Mouse (Mus musculus) CH12.LX (cell line): ENCODE results near the gene Bsdc1. TPM values are rescaled to one million over a fixed set of nuclear protein-coding genes. Genes with fewer than 3 reads are reported as not detected.

Experiments
- DNase-seq: peaks from one replicate; pipeline ENCODE4 v3.0.0-alpha.2; 2013; ENCODE audit errors: extremely low read depth
- H3K27ac ChIP-seq: 2 replicates; pipeline ENCODE4 v1.5.1; 2012; ENCODE audit warnings: low read depth, mild to moderate bottlenecking, control low read depth, moderate library complexity; ENCODE audit not compliant: insufficient read depth
- H3K27me3 ChIP-seq: replicated peaks from 2 replicates; pipeline ENCODE3; 2012; ENCODE audit warnings: inconsistent platforms
- H3K36me3 ChIP-seq, 2 experiments: replicated peaks in 1 of 2; 2 replicates each; pipeline versions ENCODE3 to v1.6.1; 2012; ENCODE audit warnings: inconsistent platforms in 1 of 2, low read length in 1 of 2, mild to moderate bottlenecking in 1 of 2, mixed read lengths in 1 of 2, moderate library complexity in 1 of 2; ENCODE audit not compliant: control insufficient read depth in 1 of 2, insufficient read depth in 1 of 2
- H3K4me1 ChIP-seq, 2 experiments: 2 replicates each; pipeline ENCODE4 v1.6.1; 2012; ENCODE audit warnings: inconsistent platforms in 1 of 2, moderate library complexity in 1 of 2; ENCODE audit not compliant: insufficient read depth in 2 of 2, control insufficient read depth in 1 of 2
- H3K4me2 ChIP-seq: 2 replicates; pipeline ENCODE4 v1.6.1; 2012; ENCODE audit warnings: low read depth, mild to moderate bottlenecking, control low read depth; ENCODE audit not compliant: poor library complexity, insufficient read depth, severe bottlenecking
- H3K4me3 ChIP-seq, 3 experiments: fragments of 150-350 bp in 1 of 3; sonication (generic) in 1 of 3; replicated peaks in 1 of 3; 2 replicates each; pipeline versions ENCODE3 to v1.5.1; 2011 to 2012; ENCODE audit warnings: low read depth in 2 of 3, low read length in 2 of 3, mild to moderate bottlenecking in 2 of 3, moderate library complexity in 2 of 3, control low read depth in 1 of 3, improper control_type of control experiment in 1 of 3, inconsistent platforms in 1 of 3, mixed read lengths in 1 of 3; ENCODE audit not compliant: poor library complexity in 1 of 3
- H3K79me2 ChIP-seq: replicated peaks from 2 replicates; pipeline ENCODE4 v1.6.1; 2012; ENCODE audit warnings: mild to moderate bottlenecking, moderate library complexity; ENCODE audit not compliant: control insufficient read depth, poor library complexity, insufficient read depth, severe bottlenecking; ENCODE audit errors: extremely low read depth
- H3K9ac ChIP-seq: 2 replicates; pipeline ENCODE4 v1.6.1; 2012; ENCODE audit warnings: low read depth, mild to moderate bottlenecking, control low read depth, moderate library complexity; ENCODE audit not compliant: insufficient read depth
- H3K9me3 ChIP-seq: replicated peaks from 2 replicates; pipeline ENCODE3; 2012; ENCODE audit warnings: low read length, inconsistent platforms, mixed read lengths
- BHLHE40 ChIP-seq: IDR thresholded peaks from 2 replicates; pipeline ENCODE4 v1.6.1; 2011; ENCODE audit warnings: mild to moderate bottlenecking, low read depth, low read length, improper control_type of control experiment
- CHD1 ChIP-seq: IDR thresholded peaks from 2 replicates; pipeline ENCODE4 v1.6.1; 2012; ENCODE audit warnings: low read depth, low read length, improper control_type of control experiment, inconsistent platforms
- CHD2 ChIP-seq: IDR thresholded peaks from 2 replicates; pipeline ENCODE4 v1.6.1; 2011; ENCODE audit warnings: low read length, improper control_type of control experiment
- CTCF ChIP-seq, 2 experiments: IDR thresholded peaks in 1 of 2; conservative IDR thresholded peaks in 1 of 2; 2 replicates each; pipeline ENCODE4 v1.5.1; 2011 to 2012; ENCODE audit warnings: low read depth in 2 of 2, low read length in 2 of 2, improper control_type of control experiment in 1 of 2, inconsistent platforms in 1 of 2, mild to moderate bottlenecking in 1 of 2, moderate library complexity in 1 of 2
- E2F4 ChIP-seq: IDR thresholded peaks from 2 replicates; pipeline ENCODE4 v1.6.1; 2011; ENCODE audit warnings: low read depth, low read length, improper control_type of control experiment; ENCODE audit not compliant: insufficient replicate concordance
- ELF1 ChIP-seq: IDR thresholded peaks from 2 replicates; pipeline ENCODE4 v1.6.1; 2014; ENCODE audit warnings: low read depth, mild to moderate bottlenecking, inconsistent platforms, low read length, improper control_type of control experiment
- EP300 ChIP-seq: IDR thresholded peaks from 2 replicates; pipeline ENCODE4 v1.6.1; 2011; ENCODE audit warnings: low read length, improper control_type of control experiment
- ETS1 ChIP-seq: conservative IDR thresholded peaks from 2 replicates; pipeline ENCODE4 v1.6.1; 2012; ENCODE audit warnings: low read depth, mild to moderate bottlenecking, inconsistent platforms, low read length, improper control_type of control experiment, moderate library complexity
- GABPA ChIP-seq: IDR thresholded peaks from 2 replicates; pipeline ENCODE4 v1.6.1; 2012; ENCODE audit warnings: low read depth, low read length, improper control_type of control experiment, inconsistent platforms; ENCODE audit not compliant: insufficient replicate concordance
- HCFC1 ChIP-seq: IDR thresholded peaks from 2 replicates; pipeline ENCODE4 v1.6.1; 2012; ENCODE audit warnings: low read depth, mild to moderate bottlenecking, inconsistent platforms, low read length, improper control_type of control experiment
- IRF4 ChIP-seq: IDR thresholded peaks from 2 replicates; pipeline ENCODE4 v1.6.1; 2014; ENCODE audit warnings: low read depth, mild to moderate bottlenecking, inconsistent platforms, low read length, improper control_type of control experiment
- JUN ChIP-seq: IDR thresholded peaks from 2 replicates; pipeline ENCODE4 v1.6.1; 2011; ENCODE audit warnings: low read depth, mild to moderate bottlenecking, low read length, improper control_type of control experiment, moderate library complexity; ENCODE audit not compliant: insufficient read depth
- JUND ChIP-seq: conservative IDR thresholded peaks from 2 replicates; pipeline ENCODE4 v1.6.1; 2011; ENCODE audit warnings: low read depth, low read length, improper control_type of control experiment
- KAT2A ChIP-seq: IDR thresholded peaks from 2 replicates; pipeline ENCODE4 v1.6.1; 2012; ENCODE audit warnings: low read length, improper control_type of control experiment, inconsistent platforms; ENCODE audit not compliant: insufficient replicate concordance
- MAFK ChIP-seq: IDR thresholded peaks from 2 replicates; pipeline ENCODE4 v1.6.1; 2011; ENCODE audit warnings: low read length, improper control_type of control experiment; ENCODE audit not compliant: insufficient replicate concordance
- MAX ChIP-seq: IDR thresholded peaks from 2 replicates; pipeline ENCODE4 v1.6.1; 2011; ENCODE audit warnings: low read length, improper control_type of control experiment
- MAZ ChIP-seq: IDR thresholded peaks from 2 replicates; pipeline ENCODE4 v1.6.1; 2012; ENCODE audit warnings: low read depth, mild to moderate bottlenecking, inconsistent platforms, low read length, improper control_type of control experiment, moderate library complexity
- MEF2A ChIP-seq: IDR thresholded peaks from 2 replicates; pipeline ENCODE4 v1.6.1; 2014; ENCODE audit warnings: low read depth, mild to moderate bottlenecking, inconsistent platforms, low read length, improper control_type of control experiment, borderline replicate concordance
- MXI1 ChIP-seq: IDR thresholded peaks from 2 replicates; pipeline ENCODE4 v1.6.1; 2011; ENCODE audit warnings: mild to moderate bottlenecking, low read depth, low read length, improper control_type of control experiment
- MYC ChIP-seq: IDR thresholded peaks from 2 replicates; pipeline ENCODE4 v1.6.1; 2011; ENCODE audit warnings: low read depth, mild to moderate bottlenecking, improper control_type of control experiment, low read length
- NELFE ChIP-seq: IDR thresholded peaks from 2 replicates; pipeline ENCODE4 v1.6.1; 2011; ENCODE audit warnings: low read depth, low read length, improper control_type of control experiment
- NRF1 ChIP-seq: IDR thresholded peaks from 2 replicates; pipeline ENCODE4 v1.6.1; 2014; ENCODE audit warnings: low read depth, mild to moderate bottlenecking, inconsistent platforms, low read length, improper control_type of control experiment, moderate library complexity
- PAX5 ChIP-seq: IDR thresholded peaks from 2 replicates; pipeline ENCODE4 v1.6.1; 2012; ENCODE audit warnings: low read length, inconsistent platforms, mixed read lengths
- POLR2A ChIP-seq: IDR thresholded peaks from 2 replicates; pipeline ENCODE4 v1.6.1; 2011; ENCODE audit warnings: low read depth, mild to moderate bottlenecking, improper control_type of control experiment, low read length
- POLR2AphosphoS2 ChIP-seq: IDR thresholded peaks from 2 replicates; pipeline ENCODE4 v1.6.1; 2011; ENCODE audit warnings: low read depth, low read length, improper control_type of control experiment
- RAD21 ChIP-seq: IDR thresholded peaks from 2 replicates; pipeline ENCODE4 v1.6.1; 2011; ENCODE audit warnings: low read depth, mild to moderate bottlenecking, low read length, improper control_type of control experiment, moderate library complexity
- RCOR1 ChIP-seq: conservative IDR thresholded peaks from 2 replicates; pipeline ENCODE4 v1.6.1; 2012; ENCODE audit warnings: low read depth, mild to moderate bottlenecking, inconsistent platforms, low read length, improper control_type of control experiment
- SIN3A ChIP-seq: IDR thresholded peaks from 2 replicates; pipeline ENCODE4 v1.6.1; 2012; ENCODE audit warnings: low read length, improper control_type of control experiment, inconsistent platforms
- SMC3 ChIP-seq: IDR thresholded peaks from 2 replicates; pipeline ENCODE4 v1.6.1; 2011; ENCODE audit warnings: low read depth, low read length, improper control_type of control experiment
- TBP ChIP-seq: conservative IDR thresholded peaks from 2 replicates; pipeline ENCODE4 v1.6.1; 2011; ENCODE audit warnings: low read depth, low read length, improper control_type of control experiment
- TCF12 ChIP-seq: IDR thresholded peaks from 2 replicates; pipeline ENCODE4 v1.6.1; 2014; ENCODE audit warnings: low read depth, mild to moderate bottlenecking, inconsistent platforms, low read length, improper control_type of control experiment
- UBTF ChIP-seq: IDR thresholded peaks from 2 replicates; pipeline ENCODE4 v1.6.1; 2012; ENCODE audit warnings: low read depth, mild to moderate bottlenecking, inconsistent platforms, low read length, improper control_type of control experiment, moderate library complexity
- USF1 ChIP-seq: IDR thresholded peaks from 2 replicates; pipeline ENCODE4 v1.6.1; 2014; ENCODE audit warnings: low read depth, mild to moderate bottlenecking, inconsistent platforms, low read length, improper control_type of control experiment
- USF2 ChIP-seq: conservative IDR thresholded peaks from 2 replicates; pipeline ENCODE4 v1.6.1; 2011; ENCODE audit warnings: low read depth, low read length, improper control_type of control experiment
- ZC3H11A ChIP-seq: IDR thresholded peaks from 2 replicates; pipeline ENCODE4 v1.6.1; 2012; ENCODE audit warnings: low read depth, mild to moderate bottlenecking, inconsistent platforms, low read length, improper control_type of control experiment
- ZKSCAN1 ChIP-seq: IDR thresholded peaks from 2 replicates; pipeline ENCODE4 v1.6.1; 2012; ENCODE audit warnings: low read depth, inconsistent platforms, low read length, improper control_type of control experiment, borderline replicate concordance
- ZMIZ1 ChIP-seq: IDR thresholded peaks from 2 replicates; pipeline ENCODE4 v1.6.1; 2012; ENCODE audit warnings: low read depth, mild to moderate bottlenecking, inconsistent platforms, low read length, improper control_type of control experiment
- ZNF384 ChIP-seq: IDR thresholded peaks from 2 replicates; pipeline ENCODE4 v1.6.1; 2012; ENCODE audit warnings: low read depth, low read length, improper control_type of control experiment, inconsistent platforms
- dilution Hi-C: fragments of 300-500 bp; cut with MboI; formaldehyde crosslinking; loops from 2 replicates; pipeline ENCODE4 v1.14.3; 2020; ENCODE audit warnings: low sequenced_read_pairs; ENCODE audit not compliant: extremely low pct_unique_long_range_greater_than_20kb, extremely low pct_ligation_motif_present
- in situ Hi-C: fragments of 300-500 bp; cut with MboI; formaldehyde crosslinking; loops from 3 replicates; pipeline ENCODE4 v1.14.3; 2019; ENCODE audit warnings: low sequenced_read_pairs, low pct_ligation_motif_present, low pct_unique_long_range_greater_than_20kb, mixed read lengths
- polyA plus RNA-seq: library from polyadenylated mRNA; unstranded; fragments of >175 nt; gene quantifications from 2 replicates; pipeline ENCODE4 v1.2.1, GENCODE M21; 2012; ENCODE audit warnings: low read depth; ENCODE audit not compliant: insufficient read length
- total RNA-seq, 2 experiments: library from RNA; depleted of rRNA; stranded (reverse); fragments of 300-350 nt in 1 of 2; fragments of >200 nt in 1 of 2; gene quantifications; 2 replicates each; pipeline ENCODE4 v1.2.3; 2012 to 2014

Bsdc1 gene
- total and polyA plus RNA-seq, 3 experiments: 16.1 to 20.6 (median 20.4) TPM

- in situ Hi-C loops (no loop called here), dilution Hi-C loops (no loop called here)
- Histone ChIP-seq H3K4me1 (peaks cover 7 to 61% of the 10 kb centered on the region in 2 experiments), H3K27me3 (peaks cover 4% of the 10 kb centered on the region), H3K36me3 (no peaks in the 10 kb centered on the region), H3K9ac (0 out of 2 replicates have a peak overlapping the region, but pooled peaks have one; percentile 4), H3K79me2 (no peaks in the 10 kb centered on the region), H3K9me3 (no peaks in the 10 kb centered on the region), H3K4me3 (peak overlapping the region in 2 of 3 experiments; percentile 24 to 47), H3K27ac (peak overlapping the region; percentile 18; the same call in 1 of the 2 replicates), H3K4me2 (peak overlapping the region; percentile 88)
- no peak for TF ChIP-seq JUN
- TF ChIP-seq MEF2A: peak; percentile 22; the same call in 1 of the 2 replicates
- no peak for TF ChIP-seq E2F4
- no peak for TF ChIP-seq BHLHE40
- no peak for TF ChIP-seq RCOR1
- TF ChIP-seq HCFC1: no peak
- TF ChIP-seq ZKSCAN1: no peak
- no peak for TF ChIP-seq CHD2
- no peak for TF ChIP-seq KAT2A
- no peak for TF ChIP-seq POLR2AphosphoS2
- TF ChIP-seq ELF1: no peak
- no peak for TF ChIP-seq MAFK
- TF ChIP-seq PAX5: no peak
- TF ChIP-seq RAD21: no peak
- TF ChIP-seq USF1: no peak
- TF ChIP-seq MYC: no peak
- TF ChIP-seq CHD1: no peak
- TF ChIP-seq ZMIZ1: no peak
- no peak for TF ChIP-seq NELFE
- no peak for TF ChIP-seq JUND
- TF ChIP-seq TCF12: 0 out of 2 replicates have a peak, but pooled peaks have one; percentile 29
- peak; percentile 68; the same call in 1 of the 2 replicates for TF ChIP-seq MAZ
- 0 out of 2 replicates have a peak, but pooled peaks have one; percentile 25 for TF ChIP-seq ETS1
- no peak for TF ChIP-seq USF2
- no peak for TF ChIP-seq ZC3H11A
- TF ChIP-seq MAX: peak; percentile 74
- TF ChIP-seq UBTF: no peak
- TF ChIP-seq NRF1: peak; percentile 75
- peak; percentile 64; the same call in 1 of the 2 replicates for TF ChIP-seq MXI1
- TF ChIP-seq SIN3A: peak; percentile 59; the same call in 1 of the 2 replicates
- no peak for TF ChIP-seq SMC3
- 0 out of 2 replicates have a peak, but pooled peaks have one; percentile 24 for TF ChIP-seq POLR2A
- peak; percentile 63; the same call in 1 of the 2 replicates for TF ChIP-seq IRF4
- TF ChIP-seq ZNF384: peak; percentile 75
- TF ChIP-seq TBP: no peak
- peak; percentile 62 for TF ChIP-seq EP300
- no peak for TF ChIP-seq CTCF (conservative IDR thresholded peaks at IDR 0.05 in 1 of 2, IDR thresholded peaks at IDR 0.05 in 1 of 2; ENCODE audit: low read depth in 2 of 2, low read length in 2 of 2)
- no peak for TF ChIP-seq GABPA
- peak; percentile 74 for DNase-seq
Observed at GRCm38 (mm10) chr4:129507434-129508236, 46.3 kb downstream of the Bsdc1 start.
